Mouse (Mus musculus) common myeloid progenitor, adult 5-6 weeks (primary cell): ENCODE results near the gene Glrp1. TPM values are rescaled to one million over a fixed set of nuclear protein-coding genes. Genes with fewer than 3 reads are reported as not detected.

Source experiments
- ATAC-seq: replicated peaks from 2 replicates; pipeline ENCODE4 v1.8.0; 2016; ENCODE audit warnings: low read depth, mild to moderate bottlenecking, moderate TSS enrichment, inconsistent platforms; ENCODE audit not compliant: poor library complexity, severe bottlenecking
- total RNA-seq: library from RNA; stranded (forward); fragments of 200-1000, 187-1606 nt; gene quantifications from 2 replicates; pipeline ENCODE4 v1.2.3, GENCODE M21; 2017

Glrp1 gene
- total RNA-seq, 1 experiment from 2014 or later, result 0.91 TPM

- no peak for ATAC-seq
Measured at GRCm38 (mm10) chr1:88499230-88499737, 10.6 kb downstream of the Glrp1 start.

GRCm38 (mm10) chr1:88497407-88497806 lies 12.5 kb downstream of the Glrp1 start:
- ATAC-seq, result peak; percentile 36; the same call in 1 of the 2 replicates

GRCm38 (mm10) chr1:88492415-88492814 lies 17.5 kb downstream of the Glrp1 start:
- peak; percentile 7; the same call in 1 of the 2 replicates for ATAC-seq

GRCm38 (mm10) chr1:88491617-88492378 lies 18.1 kb downstream of the Glrp1 start:
- peak; percentile 82 for ATAC-seq

GRCm38 (mm10) chr1:88490164-88490563 lies 19.7 kb downstream of the Glrp1 start:
- no peak for ATAC-seq

GRCm38 (mm10) chr1:88488957-88489356 lies 20.9 kb downstream of the Glrp1 start:
- no peak for ATAC-seq

GRCm38 (mm10) chr1:88486336-88486735 lies 23.5 kb downstream of the Glrp1 start:
- no peak for ATAC-seq

- ATAC-seq, result no peak
Measured at GRCm38 (mm10) chr1:88484059-88484458, 25.8 kb downstream of the Glrp1 start.

- peak; percentile 90 for ATAC-seq
Measured at GRCm38 (mm10) chr1:88482142-88483099, 27.4 kb downstream of the Glrp1 start.

GRCm38 (mm10) chr1:88480594-88480993 lies 29.3 kb downstream of the Glrp1 start:
- ATAC-seq, result no peak

- no peak for ATAC-seq
Measured at GRCm38 (mm10) chr1:88478205-88478604, 31.7 kb downstream of the Glrp1 start.

GRCm38 (mm10) chr1:88476554-88477085 lies 33.2 kb downstream of the Glrp1 start:
- no peak for ATAC-seq

- peak; percentile 57 for ATAC-seq
Measured at GRCm38 (mm10) chr1:88475502-88475953, 34.3 kb downstream of the Glrp1 start.

GRCm38 (mm10) chr1:88474598-88474997 lies 35.3 kb downstream of the Glrp1 start:
- ATAC-seq, result peak; percentile 56

GRCm38 (mm10) chr1:88473899-88474298 lies 36.0 kb downstream of the Glrp1 start:
- 0 out of 2 replicates have a peak, but pooled peaks have one; percentile 45 for ATAC-seq

- no peak for ATAC-seq
Measured at GRCm38 (mm10) chr1:88472258-88472657, 37.6 kb downstream of the Glrp1 start.

GRCm38 (mm10) chr1:88469746-88470145 lies 40.1 kb downstream of the Glrp1 start:
- ATAC-seq, result no peak

GRCm38 (mm10) chr1:88468335-88468734 lies 41.5 kb downstream of the Glrp1 start:
- ATAC-seq, result no peak

GRCm38 (mm10) chr1:88467866-88468265 lies 42.0 kb downstream of the Glrp1 start:
- no peak for ATAC-seq
